7 mouse cellular contexts compared by ENCODE assay signal in the genomic region with DNA sequence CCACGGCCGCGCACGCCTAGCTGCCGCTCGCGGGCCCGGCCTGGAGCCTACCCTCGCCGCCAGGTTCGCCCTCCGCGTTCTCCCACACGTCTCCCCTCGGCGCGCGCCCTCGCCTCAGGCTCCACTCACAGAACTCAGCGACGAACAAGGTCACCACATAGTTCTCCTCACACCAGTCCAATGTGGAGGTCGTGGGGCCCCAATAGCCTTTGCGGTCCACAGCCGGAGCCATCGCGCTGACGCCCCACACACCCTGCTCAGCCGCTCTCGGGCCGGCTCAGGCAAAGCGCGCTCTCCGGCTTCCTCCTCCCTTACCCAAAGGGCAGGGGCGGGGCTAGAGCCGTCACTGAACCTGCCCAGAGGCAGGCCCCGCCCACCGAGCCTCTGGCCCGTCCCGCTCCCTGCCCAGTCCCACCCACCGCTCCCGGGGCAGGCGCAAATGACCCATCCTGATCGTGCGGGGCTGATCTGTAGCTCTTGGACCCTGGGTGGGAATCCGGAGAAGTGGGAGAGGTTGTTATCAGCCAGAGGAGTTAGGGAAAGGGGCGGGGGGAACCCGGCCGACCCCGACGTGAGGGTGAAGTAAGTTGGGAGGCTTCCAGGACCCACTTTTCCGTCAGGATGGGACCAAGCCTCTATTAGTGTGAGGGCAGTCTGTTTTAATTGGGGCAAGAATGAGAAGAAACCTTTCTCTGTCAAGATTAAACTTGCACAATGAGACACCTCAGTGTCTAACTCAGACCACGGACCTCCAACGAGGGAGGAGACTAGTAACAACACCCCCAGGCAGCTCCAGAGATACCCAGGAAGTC. TPM values are rescaled to one million over a fixed set of nuclear protein-coding genes. Genes with fewer than 3 reads are reported as not detected.
DNase-seq lines count a peak whose midpoint lies in the region; ATAC-seq and TF ChIP-seq lines count a peak whose summit lies in the region.

No protein-coding gene starts in this region.

- H3K36me3 ChIP-seq in embryonic facial prominence, embryonic 12.5 days, result no peaks in the 10 kb centered on the region
- no peaks in the 10 kb centered on the region; the same call in 1 of the 2 replicates for H3K36me3 ChIP-seq in heart, adult 2 months (ENCODE audit: control insufficient read depth, insufficient read depth, low read length)
- H3K36me3 ChIP-seq in limb, embryonic 13.5 days, result no peaks in the 10 kb centered on the region
- H3K36me3 ChIP-seq in midbrain, embryonic 16.5 days (ENCODE audit: control insufficient read depth, insufficient read depth, low read length), result no peaks in the 10 kb centered on the region

- H3K4me1 ChIP-seq in embryonic facial prominence, embryonic 12.5 days, result peaks cover 4% of the 10 kb centered on the region; the same call in 1 of the 2 replicates
- no peaks in the 10 kb centered on the region; the same call in 1 of the 2 replicates for H3K4me1 ChIP-seq in heart, adult 2 months (ENCODE audit: control insufficient read depth, insufficient read depth, low read length)
- peaks cover 11% of the 10 kb centered on the region for H3K4me1 ChIP-seq in limb, embryonic 13.5 days
- peaks cover 13% of the 10 kb centered on the region for H3K4me1 ChIP-seq in midbrain, embryonic 16.5 days (ENCODE audit: control insufficient read depth, insufficient read depth, low read length)

- peak; percentile 97 for DNase-seq in adrenal gland, postnatal 25 days
- peak; percentile 97 for DNase-seq in heart, adult 2 months
- peak; percentile 94 for DNase-seq in kidney, adult 8-10 months
- peak; percentile 97 to 99 for DNase-seq in spleen, postnatal 10 days (ENCODE audit: low spot score in 2 of 2)

- intact Hi-C loops in heart, adult 2 months (cut with DNase I), result loop anchor here (5.0 kb wide), 1 partner anchor 33 kb away; no protein-coding TSS in a partner anchor

- no peaks in the 10 kb centered on the region for H3K27me3 ChIP-seq in embryonic facial prominence, embryonic 12.5 days
- no peaks in the 10 kb centered on the region for H3K27me3 ChIP-seq in heart, adult 2 months (ENCODE audit: control insufficient read depth, insufficient read depth, low read length)
- no peaks in the 10 kb centered on the region for H3K27me3 ChIP-seq in limb, embryonic 13.5 days
- no peaks in the 10 kb centered on the region for H3K27me3 ChIP-seq in midbrain, embryonic 16.5 days (ENCODE audit: control insufficient read depth, insufficient read depth, low read depth, low read length)

- H3K27ac ChIP-seq in embryonic facial prominence, embryonic 12.5 days, result 0 out of 2 replicates have a peak overlapping the region, but pooled peaks have one; percentile 12
- H3K27ac ChIP-seq in heart, adult 2 months, result peak overlapping the region; percentile 82
- H3K27ac ChIP-seq in limb, embryonic 13.5 days, result peak overlapping the region; percentile 65; the same call in 1 of the 2 replicates
- peak overlapping the region; percentile 80 for H3K27ac ChIP-seq in midbrain, embryonic 16.5 days (ENCODE audit: low read length)

- H3K9me3 ChIP-seq in embryonic facial prominence, embryonic 12.5 days, result no peaks in the 10 kb centered on the region
- H3K9me3 ChIP-seq in limb, embryonic 13.5 days, result no peaks in the 10 kb centered on the region
- H3K9me3 ChIP-seq in midbrain, embryonic 16.5 days (replicated peaks; ENCODE audit: control insufficient read depth, low read length, poor library complexity, severe bottlenecking), result no peaks in the 10 kb centered on the region

- TF ChIP-seq EP300 in heart, adult 2 months (IDR thresholded peaks at IDR 0.05; ENCODE audit: insufficient read depth, low read depth, low read length), result 0 out of 2 replicates have a peak, but pooled peaks have one; percentile 34

- WGBS in embryonic facial prominence, embryonic 12.5 days, result under 1% methylated on average over 52 of the region's 53 CpGs
- under 1% methylated on average over 53 of the region's 53 CpGs for WGBS in heart, adult 2 months
- under 1% methylated on average over 53 of the region's 53 CpGs for WGBS in limb, embryonic 13.5 days
- WGBS in midbrain, embryonic 16.5 days, result under 1% methylated on average over 53 of the region's 53 CpGs

- peak overlapping the region; percentile 67 for H3K4me2 ChIP-seq in embryonic facial prominence, embryonic 12.5 days (replicated peaks)
- H3K4me2 ChIP-seq in limb, embryonic 13.5 days (replicated peaks), result peak overlapping the region; percentile 85
- H3K4me2 ChIP-seq in midbrain, embryonic 16.5 days (ENCODE audit: low read length), result peak overlapping the region; percentile 55

- peak; percentile 98 for TF ChIP-seq POLR2A in heart, adult 2 months (IDR thresholded peaks at IDR 0.05; ENCODE audit: insufficient read depth, low read depth, low read length)

- H3K79me2 ChIP-seq in heart, adult 2 months (replicated peaks; ENCODE audit: control insufficient read depth, insufficient read depth, low read length), result 0 out of 2 replicates have a peak, but pooled peaks cover 1% of the 10 kb centered on the region

- peak overlapping the region; percentile 77 for H3K9ac ChIP-seq in embryonic facial prominence, embryonic 12.5 days
- peak overlapping the region; percentile 90 for H3K9ac ChIP-seq in heart, adult 2 months (ENCODE audit: low read depth, low read length)
- H3K9ac ChIP-seq in limb, embryonic 13.5 days, result peak overlapping the region; percentile 83
- H3K9ac ChIP-seq in midbrain, embryonic 16.5 days (ENCODE audit: low read depth, low read length), result peak overlapping the region; percentile 86

- H3K4me3 ChIP-seq in embryonic facial prominence, embryonic 12.5 days, result peak overlapping the region; percentile 71
- H3K4me3 ChIP-seq in heart, adult 2 months, result peak overlapping the region; percentile 81
- H3K4me3 ChIP-seq in limb, embryonic 13.5 days, result peak overlapping the region; percentile 76
- peak overlapping the region; percentile 80 for H3K4me3 ChIP-seq in midbrain, embryonic 16.5 days (ENCODE audit: low read depth, low read length)

- peak; percentile 33 for TF ChIP-seq CTCF in heart, adult 2 months (IDR thresholded peaks at IDR 0.05)

- peak; percentile 98 for ATAC-seq in embryonic facial prominence, embryonic 12.5 days (ENCODE audit: insufficient number of reproducible peaks, insufficient read depth, low FRiP score, low TSS enrichment)
- peak; percentile 98 for ATAC-seq in limb, embryonic 13.5 days (ENCODE audit: low FRiP score, low read depth)
- ATAC-seq in midbrain, embryonic 16.5 days, result peak; percentile 98

RNA-seq across cellular contexts. Expression of a gene that starts 11.6 kb away (rescaled TPM):
- total RNA-seq in adrenal gland, postnatal 25 days (2021), result 12.9 and 20.0 TPM in 2 replicates
- polyA plus RNA-seq in embryonic facial prominence, embryonic 12.5 days (2016; fragmentation: Nextera tagmentation; extraction: Ambion mirVana), result 23.0 and 24.1 TPM in 2 replicates
- total RNA-seq in heart, adult 2 months (2021), result 10 to 100 TPM; 11.0 to 13.2 TPM
- 5.5 and 8.7 TPM in 2 replicates for polyA plus RNA-seq in heart, adult 2 months (2012; rRNA removed)
- 33.7 and 34.7 TPM in 2 replicates for polyA plus RNA-seq in limb, embryonic 13.5 days (2015; fragmentation: Nextera tagmentation; extraction: Ambion mirVana)
- 20.6 and 22.5 TPM in 2 replicates for polyA plus RNA-seq in midbrain, embryonic 16.5 days (2015; fragmentation: Nextera tagmentation; extraction: Ambion mirVana)

RNA-seq across cellular contexts. Expression of a gene that starts 51.7 kb away (rescaled TPM):
- 22.9 and 40.6 TPM in 2 replicates for total RNA-seq in adrenal gland, postnatal 25 days (2021)
- 15.9 and 16.3 TPM in 2 replicates for polyA plus RNA-seq in embryonic facial prominence, embryonic 12.5 days (2016; fragmentation: Nextera tagmentation; extraction: Ambion mirVana)
- total RNA-seq in heart, adult 2 months (2021), result 1 to 10 TPM; 2.2 to 2.5 TPM
- 4.9 and 5.9 TPM in 2 replicates for polyA plus RNA-seq in heart, adult 2 months (2012; rRNA removed)
- 22.4 and 23.1 TPM in 2 replicates for polyA plus RNA-seq in limb, embryonic 13.5 days (2015; fragmentation: Nextera tagmentation; extraction: Ambion mirVana)
- polyA plus RNA-seq in midbrain, embryonic 16.5 days (2015; fragmentation: Nextera tagmentation; extraction: Ambion mirVana), result 7.0 and 8.0 TPM in 2 replicates

Comparison
In these comparisons a context has a peak if more than half of its experiments do, and no peak if none do; other contexts are left out.
1. Peak in every context shown above with its lines: DNase-seq, ATAC-seq, H3K4me3 ChIP-seq and H3K27ac ChIP-seq.
2. H3K27ac ChIP-seq: peak in every context shown above with its lines; median percentile 82 in heart, adult 2 months; 80 in midbrain, embryonic 16.5 days; 65 in limb, embryonic 13.5 days; 12 in embryonic facial prominence, embryonic 12.5 days.